Mouse (Mus musculus): ENCODE data around the gene Lamtor3.
A peak's percentile ranks its signal among the peaks of the same experiment; 100 is the strongest.
"Not testable (repeated sequence)": the region's sequence is repeated elsewhere in the genome, so short reads cannot be mapped to it uniquely, and the experiment has no call there.

Gene Lamtor3

DNA sequence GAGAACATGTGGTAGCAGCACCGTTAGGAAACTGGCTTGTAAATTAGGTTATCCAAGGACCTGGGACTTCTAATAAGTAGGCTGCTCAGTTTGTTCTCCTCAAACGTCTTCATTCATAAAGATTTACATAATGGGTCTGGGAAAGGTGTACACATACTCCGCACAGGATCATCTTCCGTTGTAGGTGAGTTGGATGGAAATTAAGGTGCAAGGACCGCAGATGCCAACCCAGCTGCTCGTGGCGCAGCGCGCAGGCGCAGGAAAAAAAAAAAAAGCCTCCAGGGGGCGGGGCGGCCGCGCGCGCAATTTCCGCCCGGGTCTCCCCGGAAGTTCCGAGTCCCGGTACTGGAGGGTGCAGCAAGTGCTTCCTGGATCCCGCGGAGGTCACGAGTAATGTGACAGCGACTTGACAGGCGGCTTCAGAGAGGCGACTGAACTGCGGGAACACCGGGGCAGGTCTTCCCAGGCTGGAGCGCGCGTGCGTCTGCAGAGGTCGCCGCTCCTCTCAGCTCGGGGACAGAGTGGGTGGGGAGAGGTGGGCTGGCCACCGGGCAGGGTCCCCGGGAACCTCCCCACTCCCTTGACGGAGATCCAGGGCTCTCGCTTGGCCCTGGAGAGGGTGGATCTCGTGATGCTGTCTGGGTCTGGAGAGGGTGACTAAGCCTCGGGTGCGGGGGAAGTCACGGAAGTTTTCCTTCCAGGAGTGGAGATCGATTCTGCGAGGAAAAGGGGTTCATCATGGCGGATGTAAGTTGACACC lies at the start of gene Lamtor3:
Lamtor3 (plus strand) TSS at position 335 of the 760 bp plus-strand sequence.
- DNase-seq (ENCODE audit: low read depth, low spot score): peak; percentile 85

DNA sequence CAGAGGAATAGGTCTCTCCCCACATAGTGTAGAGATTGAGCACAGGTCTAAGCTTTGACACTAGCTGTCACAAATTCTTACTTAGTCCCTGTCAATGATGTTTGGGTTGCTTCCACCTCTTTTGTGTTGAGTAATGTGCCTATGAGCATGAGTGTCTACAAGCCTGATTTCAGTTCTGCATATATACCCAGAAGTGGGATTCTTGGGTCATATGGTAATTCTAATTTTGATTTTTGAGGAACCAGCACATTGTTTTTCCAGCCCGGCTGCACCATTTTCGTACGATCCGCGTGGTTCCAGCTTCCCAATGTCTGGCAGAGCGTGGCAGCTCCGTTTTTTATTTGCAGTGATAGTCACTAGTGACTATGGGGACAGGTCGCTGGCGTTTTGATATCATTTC lies 48.9 kb upstream of the Lamtor3 start:
- no peak for DNase-seq (ENCODE audit: low read depth, low spot score)

DNA sequence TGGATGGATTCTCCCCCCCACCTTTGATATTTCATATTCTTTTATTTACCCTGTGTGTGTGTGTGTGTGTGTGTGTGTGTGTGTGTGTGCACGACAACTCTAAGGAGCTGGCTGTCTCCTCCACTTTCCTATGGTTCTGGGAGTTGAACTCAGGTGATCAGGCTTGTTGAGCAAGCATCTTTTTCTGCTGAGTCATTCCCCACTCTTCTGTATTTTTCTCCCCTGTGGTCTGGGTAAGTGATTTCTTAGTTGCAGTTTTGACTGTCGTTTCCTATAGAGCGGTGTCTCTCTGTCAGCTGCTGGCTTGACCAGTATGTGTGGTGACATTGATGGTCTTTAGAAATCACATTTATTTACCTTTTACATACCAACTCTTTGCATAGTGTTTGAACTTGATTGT lies 39.0 kb upstream of the Lamtor3 start:
- no peak for DNase-seq (ENCODE audit: low read depth, low spot score)

DNA sequence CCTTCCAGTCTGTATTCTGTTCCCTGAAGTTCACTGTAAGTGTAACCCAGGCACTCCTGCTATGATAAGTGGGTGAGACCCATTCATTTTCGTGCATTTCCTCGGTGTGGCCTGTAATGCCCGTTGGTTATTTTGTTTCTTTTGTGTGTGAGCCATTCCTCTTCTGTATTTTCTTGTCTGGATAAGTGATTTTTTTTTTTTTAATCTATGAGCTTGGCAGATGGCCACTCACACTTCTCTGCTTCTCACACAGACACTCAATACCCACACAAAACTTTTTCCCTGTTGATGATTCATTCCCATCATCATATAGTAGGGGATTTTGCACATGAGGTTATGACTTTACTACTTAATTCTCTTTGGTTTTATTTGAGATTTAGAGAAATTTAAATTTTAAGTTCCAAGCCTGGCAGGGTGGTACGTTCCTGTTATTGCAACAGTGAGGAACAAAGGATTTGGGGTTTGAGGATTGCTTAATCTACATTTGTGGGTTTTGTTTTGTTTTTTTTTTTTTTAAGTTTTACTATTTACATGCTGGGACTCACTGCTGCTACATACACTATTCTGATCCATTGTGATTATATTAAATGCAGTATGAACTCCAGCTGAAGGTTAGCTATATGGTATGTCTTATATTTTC lies 38.1 kb upstream of the Lamtor3 start:
- no peak for DNase-seq (ENCODE audit: low read depth, low spot score)

DNA sequence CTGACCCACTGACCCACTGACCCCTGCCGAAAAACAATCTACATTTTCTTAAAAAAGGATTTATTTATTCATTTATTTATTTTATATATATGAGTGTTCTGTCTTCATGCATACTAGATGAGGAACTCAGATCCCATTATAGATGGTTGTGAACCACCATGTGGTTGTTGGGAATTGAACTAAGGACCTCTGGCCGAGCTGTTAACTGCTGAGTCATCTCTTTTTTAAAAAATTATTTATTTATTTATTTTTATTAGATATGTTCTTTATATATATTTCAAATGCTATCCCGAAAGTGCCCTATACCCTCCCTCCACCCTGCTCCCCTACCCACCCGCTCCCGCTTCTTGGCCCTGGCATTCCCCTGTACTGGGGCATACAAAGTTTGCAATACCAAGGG lies 37.2 kb upstream of the Lamtor3 start:
- DNase-seq (ENCODE audit: low read depth, low spot score): no peak

DNA sequence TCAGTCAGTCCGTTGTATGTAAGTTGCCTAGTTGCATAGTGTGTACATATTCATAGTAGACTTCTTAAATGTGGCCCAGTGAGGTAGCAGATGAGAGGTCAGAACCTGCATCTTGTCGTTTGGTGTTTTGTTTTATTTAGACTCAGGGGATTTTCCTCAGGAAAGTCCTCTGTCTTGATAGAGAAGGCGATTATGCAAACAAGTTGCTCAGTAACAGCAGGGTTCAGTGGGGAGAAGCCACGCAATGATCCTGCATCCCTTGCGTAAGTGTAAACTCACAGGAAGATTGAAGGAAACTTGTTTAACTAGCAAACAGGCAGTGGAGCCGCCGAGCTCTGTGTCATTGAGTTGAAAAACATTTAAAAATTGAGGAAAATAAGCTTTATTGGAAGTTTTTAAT lies 30.3 kb upstream of the Lamtor3 start:
- DNase-seq (ENCODE audit: low read depth, low spot score): no peak

DNA sequence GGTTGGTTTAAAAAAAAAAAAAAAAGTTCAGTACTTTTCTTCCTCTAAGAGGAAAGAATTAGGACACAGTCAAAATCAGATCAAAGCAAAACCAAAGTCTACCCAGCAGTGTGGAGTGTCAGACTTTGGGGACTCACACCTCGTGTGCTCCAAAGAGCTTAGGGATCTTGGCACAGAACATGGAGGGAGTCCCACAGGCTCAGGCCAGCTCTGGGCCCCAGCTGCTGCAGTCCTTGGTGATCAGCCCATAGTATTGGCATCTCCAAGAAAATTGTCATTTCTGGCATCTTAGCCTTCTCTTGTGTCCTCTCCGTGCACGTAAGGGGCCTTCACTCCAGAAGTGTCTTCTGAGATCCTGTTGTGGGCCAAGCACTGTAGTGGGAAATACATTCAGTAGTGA lies 27.2 kb upstream of the Lamtor3 start:
- DNase-seq (ENCODE audit: low read depth, low spot score): no peak

DNA sequence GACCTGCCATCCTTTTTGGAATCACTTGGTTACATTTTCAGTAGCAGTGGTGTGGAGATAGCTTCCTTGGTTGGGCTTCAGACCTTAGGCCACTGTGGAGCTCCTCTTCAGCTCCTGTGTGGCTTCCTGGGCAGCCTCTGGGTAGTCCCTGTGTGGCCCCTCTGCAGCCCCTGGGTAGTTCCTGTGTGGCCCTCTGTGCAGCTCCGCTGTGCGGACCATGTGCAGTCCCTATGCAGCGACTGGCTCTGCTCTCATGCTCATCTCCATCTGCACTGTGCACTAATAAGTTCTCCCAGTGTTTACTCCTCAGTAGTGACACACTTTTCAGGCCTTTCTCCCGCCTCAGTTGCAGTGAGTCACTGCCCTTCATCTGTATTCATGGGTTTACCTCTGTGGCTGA lies 26.2 kb upstream of the Lamtor3 start:
- DNase-seq (ENCODE audit: low read depth, low spot score): no peak

DNA sequence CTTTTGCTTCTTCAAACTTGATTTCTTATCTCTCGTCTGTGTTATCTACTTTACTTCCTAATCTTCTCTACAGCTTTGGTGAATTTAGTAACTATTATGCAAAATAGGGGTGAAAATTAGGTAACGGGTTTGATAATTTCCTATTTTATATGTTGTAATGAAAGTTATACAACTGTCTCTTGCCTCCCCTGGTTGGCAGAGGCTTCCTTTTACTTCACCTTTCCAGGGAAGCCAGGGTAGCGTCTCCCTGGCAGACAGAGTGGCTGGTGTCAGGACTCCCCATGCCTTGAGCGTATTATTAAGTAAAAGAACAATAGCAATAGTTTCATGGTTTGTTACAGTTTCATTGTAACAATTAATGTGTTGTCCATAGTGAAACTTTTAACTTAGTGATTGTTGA lies 24.5 kb upstream of the Lamtor3 start:
- DNase-seq (ENCODE audit: low read depth, low spot score): no peak

DNA sequence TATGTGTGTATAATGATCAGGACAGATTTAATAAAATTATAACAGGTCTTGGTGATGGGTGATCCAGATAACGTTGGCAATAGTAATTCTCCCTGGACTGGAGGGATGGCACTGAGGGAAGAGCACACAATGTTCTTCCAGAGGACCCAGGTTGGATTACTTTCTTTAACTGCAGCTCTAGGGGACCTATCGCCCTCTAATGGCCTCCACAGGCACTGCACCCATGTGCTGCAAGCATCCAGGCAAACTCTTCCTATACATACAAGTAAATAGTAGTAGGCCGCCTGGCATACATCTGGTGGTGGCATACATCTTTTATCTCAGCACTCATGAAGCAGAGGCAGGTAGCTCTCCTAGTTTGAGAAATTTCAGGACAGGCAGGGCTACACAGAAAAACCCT lies 23.1 kb upstream of the Lamtor3 start:
- no peak for DNase-seq (ENCODE audit: low read depth, low spot score)

DNA sequence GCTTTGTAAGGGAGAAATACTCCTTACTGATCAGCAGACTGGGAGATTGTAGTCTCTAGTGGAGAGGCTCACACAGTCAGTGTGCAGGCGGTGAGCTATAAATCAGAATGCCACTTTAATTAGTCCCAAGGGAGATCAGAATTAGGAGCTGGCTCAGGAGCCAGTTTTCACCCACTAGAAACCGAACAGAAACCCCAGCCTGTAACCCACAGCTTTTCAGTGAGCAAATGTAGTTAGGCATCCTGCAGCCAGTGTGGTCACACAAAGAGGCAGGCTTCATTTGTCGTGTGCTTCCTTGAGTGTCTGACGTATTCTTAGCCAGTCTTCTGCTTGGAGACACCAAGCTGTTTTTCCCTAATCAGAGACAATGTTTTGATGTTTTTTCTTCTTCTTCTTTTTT lies 21.9 kb upstream of the Lamtor3 start:
- no peak for DNase-seq (ENCODE audit: low read depth, low spot score)

DNA sequence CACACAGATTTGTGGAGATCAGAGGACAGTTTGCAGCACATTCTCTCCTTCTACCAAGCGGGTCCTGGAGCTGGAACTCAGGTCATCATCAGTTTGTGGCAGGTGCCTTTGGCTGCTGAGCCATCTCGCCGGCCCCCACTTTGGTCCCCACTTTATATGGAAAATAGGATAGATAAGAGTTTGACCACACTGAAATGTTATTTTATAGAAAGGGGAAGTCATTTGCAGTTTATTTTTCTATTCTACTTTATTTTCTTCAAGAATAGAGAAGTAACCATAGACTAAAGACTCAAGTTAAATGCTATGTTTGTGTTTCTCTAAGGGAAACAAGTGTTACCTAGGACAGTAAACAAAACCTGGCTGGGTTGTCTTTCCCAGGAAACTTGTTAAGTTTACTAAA lies 21.4 kb upstream of the Lamtor3 start:
- DNase-seq (ENCODE audit: low read depth, low spot score): no peak

DNA sequence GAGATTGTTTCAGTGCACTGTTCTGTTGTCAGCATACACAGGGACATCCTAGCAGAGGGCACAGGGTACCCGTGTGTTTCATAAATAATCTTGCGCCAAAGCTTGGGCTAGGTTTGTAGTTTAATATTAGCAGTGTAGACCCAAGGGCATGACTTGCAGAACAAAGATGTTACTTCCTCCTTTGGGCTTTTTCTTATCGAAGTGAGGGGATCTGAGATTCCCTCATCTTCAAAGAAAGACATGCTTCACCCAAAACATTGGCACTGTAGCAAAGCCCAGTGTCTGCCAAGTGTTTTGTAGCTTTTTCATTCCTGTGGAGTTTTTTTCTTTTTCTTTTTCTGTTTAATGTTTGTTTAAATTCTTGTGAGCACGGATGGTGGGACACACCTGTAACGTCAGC lies 20.6 kb upstream of the Lamtor3 start:
- no peak for DNase-seq (ENCODE audit: low read depth, low spot score)

DNA sequence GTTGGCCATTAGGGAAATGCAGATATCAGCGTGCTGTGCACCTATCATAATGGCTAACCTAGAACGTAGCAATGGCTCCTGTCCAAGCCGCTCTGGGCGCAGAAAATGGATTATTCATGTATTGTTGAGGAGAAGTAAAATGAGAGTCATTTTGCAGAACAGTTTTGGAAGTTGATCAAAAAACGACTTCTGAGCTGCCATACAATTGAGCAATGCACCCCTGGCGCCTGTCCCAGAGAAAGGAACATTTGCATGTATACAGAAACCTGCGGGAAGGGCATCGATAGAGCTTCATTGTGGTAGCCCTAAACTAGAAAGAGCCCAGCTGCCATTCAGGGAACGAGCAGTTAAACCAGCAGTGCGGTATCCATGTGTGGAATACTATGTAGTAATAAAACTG lies 18.2 kb upstream of the Lamtor3 start:
- DNase-seq (ENCODE audit: low read depth, low spot score): no peak

DNA sequence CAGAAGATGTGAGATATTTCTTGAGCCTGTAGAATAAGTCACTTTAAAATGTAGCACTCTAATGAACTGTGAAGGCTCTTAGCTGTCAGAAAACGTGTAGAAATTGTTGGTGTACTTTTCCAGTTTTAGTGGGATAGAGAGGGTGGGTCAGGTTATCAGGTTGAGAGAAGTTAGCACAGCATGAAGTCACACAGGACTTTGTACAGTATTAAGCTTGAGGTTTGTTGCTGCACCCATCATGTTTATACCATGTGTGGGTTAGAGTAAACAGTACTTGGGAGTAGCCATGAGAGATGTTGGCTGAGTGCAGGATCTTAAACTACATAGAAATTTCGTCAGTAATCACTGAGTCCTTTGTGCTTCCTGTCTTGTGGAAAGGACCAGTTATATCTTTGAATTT lies 5.2 kb upstream of the Lamtor3 start:
- no peak for DNase-seq (ENCODE audit: low read depth, low spot score)

DNA sequence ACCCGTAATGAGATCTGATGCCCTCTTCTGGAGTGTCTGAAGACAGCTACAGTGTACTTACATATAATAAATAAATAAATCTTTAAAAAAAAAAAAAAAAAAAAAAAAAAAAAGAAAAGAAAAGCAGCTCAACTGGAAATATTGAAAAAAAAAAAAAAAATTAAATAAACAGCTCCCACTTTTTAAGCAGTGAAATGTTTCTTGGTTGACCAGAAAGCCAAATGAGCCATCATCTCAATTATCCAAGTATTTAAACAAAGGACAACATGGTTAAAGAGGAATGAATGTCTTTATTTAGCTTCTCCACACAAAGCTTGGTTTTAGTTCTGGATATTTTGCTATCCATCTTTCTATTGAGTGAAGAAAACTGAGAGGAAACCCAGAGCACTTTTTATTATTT lies 3.7 kb upstream of the Lamtor3 start:
- not testable (repeated sequence) for DNase-seq (ENCODE audit: low read depth, low spot score)

DNA sequence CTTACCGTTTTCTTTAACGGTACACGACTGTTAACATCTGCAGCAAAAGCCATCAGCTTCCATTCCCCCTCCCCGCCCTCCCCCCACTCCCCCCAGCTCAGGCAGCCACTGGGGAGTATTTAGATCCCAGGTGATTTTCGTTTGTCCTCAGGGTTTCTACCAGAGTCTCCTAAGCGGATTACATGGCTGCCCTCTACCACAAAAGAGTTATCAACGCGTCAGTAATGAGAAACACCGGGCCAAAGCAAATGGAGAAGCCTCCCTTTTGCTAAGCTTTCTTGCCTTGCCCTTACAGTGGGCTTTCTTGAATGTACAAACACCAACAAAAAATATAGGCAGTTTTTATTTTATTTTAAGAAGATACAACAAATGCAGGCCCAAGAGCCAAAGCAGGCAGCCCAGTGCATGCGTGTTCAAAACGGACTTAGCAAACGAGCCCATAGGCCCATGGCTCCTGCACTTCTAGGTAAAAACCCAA lies 573 bp upstream of the Lamtor3 start:
- no peak for DNase-seq (ENCODE audit: low read depth, low spot score)

DNA sequence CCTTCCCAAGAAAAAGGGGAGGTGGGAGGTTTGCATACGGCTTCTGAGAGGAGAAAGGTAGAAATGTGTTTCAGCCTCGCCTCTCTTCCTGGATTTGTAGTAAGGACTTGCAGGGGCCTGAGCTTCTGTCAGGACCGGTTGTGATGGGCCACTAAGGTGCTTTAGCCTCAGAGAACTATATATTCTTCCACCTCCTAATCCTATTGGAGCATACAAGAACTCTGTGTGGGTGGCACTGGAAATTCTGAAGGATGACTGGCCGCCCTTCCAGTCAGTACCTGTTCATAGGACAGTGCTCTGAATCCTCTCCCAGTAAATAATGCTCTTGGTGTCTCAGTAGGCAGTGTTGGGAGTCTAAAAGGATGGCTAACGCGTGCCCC lies 616 bp downstream of the Lamtor3 start:
- DNase-seq (ENCODE audit: low read depth, low spot score): peak; percentile 30

DNA sequence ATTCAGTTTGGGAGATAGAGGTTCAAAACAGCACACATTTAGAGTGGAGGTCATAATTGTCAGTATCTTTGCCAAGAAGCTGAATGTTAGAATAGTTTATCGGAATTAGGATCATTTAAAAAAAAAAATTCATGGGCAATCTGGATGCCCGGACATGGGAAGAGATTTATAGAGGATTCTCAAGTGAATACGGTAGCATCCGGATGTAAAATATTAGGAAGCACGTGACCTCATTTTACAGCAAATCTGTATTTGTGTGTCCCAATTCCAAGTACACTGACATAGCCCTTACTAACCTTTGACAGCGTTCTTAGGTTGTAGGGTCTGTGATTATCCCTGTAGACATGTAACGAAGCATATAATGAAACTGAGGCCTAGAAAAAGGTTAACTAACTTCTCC lies 1.1 kb downstream of the Lamtor3 start:
- DNase-seq (ENCODE audit: low read depth, low spot score): no peak

DNA sequence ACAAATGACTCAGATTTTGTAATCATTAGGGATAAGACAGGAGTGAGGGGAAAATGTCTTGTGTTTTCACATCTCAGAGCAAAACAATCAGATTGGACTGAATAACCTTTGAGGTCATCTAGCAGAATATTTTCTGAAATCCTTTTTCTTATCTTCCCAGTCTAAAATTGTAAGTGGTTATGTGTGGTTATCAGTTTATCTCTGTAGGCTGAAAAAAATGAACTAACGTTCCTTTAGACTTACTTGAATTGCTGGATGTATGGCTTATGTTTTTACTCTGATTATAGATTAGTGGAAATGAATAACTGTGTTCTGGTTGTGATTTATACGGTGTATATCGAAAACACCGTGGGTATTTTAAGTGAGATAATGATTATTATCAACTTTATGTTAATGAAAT lies 2.3 kb downstream of the Lamtor3 start:
- no peak for DNase-seq (ENCODE audit: low read depth, low spot score)

DNA sequence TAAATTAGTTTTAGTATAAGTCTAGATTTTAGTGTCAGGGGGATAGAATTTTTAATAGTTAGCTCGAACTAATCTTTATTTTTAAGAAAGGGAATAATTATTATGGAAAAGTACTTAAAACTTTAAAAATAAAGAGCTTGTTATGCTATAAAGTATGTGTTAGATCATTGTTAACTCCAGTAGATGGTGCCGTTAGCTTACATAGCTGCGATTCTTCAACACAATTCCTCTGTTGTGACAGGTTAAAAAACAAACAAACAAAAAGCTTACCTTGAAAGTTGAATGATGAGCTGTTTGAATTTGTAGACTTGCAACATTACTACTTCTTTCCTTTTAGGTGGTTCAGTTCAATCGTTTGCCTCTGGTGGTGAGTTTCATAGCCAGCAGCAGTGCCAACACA lies 8.7 kb downstream of the Lamtor3 start:
- DNase-seq (ENCODE audit: low read depth, low spot score): no peak

DNA sequence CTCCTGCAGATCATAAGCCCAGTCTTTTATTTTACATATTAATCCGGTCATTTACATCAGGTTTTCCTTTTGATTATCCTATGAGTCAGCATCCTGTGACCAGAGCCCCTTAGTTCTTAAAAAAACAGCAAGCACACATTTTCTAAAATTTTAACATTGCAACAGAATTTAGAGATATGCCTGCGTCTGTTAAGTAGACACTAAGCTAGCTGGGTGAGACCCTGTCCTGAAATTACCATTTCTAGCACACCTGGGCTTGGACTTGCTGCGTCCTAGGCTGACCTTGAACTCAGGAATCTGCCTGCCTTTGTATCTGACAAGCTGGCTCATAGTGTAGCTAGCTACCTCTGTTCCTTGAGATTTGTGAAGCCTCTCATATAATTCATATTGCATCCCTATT lies 11.6 kb downstream of the Lamtor3 start:
- no peak for DNase-seq (ENCODE audit: low read depth, low spot score)

DNA sequence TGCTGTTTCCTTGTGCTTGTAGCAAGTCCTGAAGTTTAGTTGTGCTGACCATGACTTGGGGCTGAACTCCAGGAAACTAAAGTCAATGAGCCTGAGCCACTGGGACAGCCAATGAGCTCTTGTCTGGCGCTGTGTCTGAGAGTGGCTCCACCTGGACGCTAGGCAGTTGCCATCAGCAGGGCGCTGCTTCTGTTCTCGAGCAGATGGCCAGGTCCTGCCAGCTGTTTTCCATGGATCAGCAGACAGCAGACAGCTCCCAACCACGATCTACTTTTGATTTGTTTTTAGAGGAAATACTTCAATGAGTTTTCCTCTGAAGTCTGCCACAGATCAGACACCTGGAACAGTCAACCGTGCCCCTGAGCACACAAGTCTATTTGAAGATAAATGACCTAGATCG lies 14.4 kb downstream of the Lamtor3 start:
- no peak for DNase-seq (ENCODE audit: low read depth, low spot score)

DNA sequence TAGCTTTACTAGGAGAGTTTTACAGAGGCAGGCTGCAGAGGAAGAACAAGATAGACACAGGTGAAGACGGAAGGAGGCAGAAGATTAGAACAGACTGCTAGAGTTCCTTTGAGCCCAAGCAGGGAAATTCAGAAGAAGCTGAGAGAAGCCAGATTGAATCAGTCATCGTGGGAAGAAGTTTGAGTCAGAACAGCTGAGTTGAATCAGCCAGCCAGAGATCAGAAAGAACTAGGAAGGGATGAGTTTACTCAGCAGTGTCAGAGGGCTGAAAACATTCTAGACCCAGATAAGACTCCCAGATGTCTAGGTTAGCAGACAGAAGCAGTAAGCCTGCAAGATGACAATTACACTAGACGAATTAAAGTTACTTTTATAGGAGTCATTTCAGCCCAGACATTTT lies 15.7 kb downstream of the Lamtor3 start:
- no peak for DNase-seq (ENCODE audit: low read depth, low spot score)
